ENCODE assay signal across 9 mouse cellular contexts in the genomic region with DNA sequence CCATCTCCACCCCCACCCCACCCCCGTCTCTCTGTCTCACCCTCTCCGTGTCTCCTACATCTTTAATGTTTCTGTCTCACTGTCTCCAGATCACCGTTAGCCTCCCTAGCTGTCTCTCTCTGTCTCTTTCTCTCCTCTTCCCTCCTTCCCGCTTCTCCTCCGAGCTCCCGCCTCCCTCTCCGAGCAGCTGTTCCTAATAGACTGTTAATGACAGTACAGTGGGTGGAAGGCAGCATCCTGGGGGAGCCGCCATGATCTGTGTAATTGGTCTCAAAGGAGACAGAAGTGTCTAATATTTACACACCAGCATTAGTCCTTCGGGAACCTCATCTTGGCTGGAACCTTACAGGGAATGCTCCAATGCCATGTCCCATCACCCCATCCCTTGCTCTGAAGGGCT. TPM values are rescaled to one million over a fixed set of nuclear protein-coding genes. Genes with fewer than 3 reads are reported as not detected.
DNase-seq lines count a peak whose midpoint lies in the region; ATAC-seq and TF ChIP-seq lines count a peak whose summit lies in the region.
"Had no signal": no experiment of that assay in that cellular context is flagged by ENCODE, and none has a peak within 500 bp of the region (broad histone marks: within the 10 kb centered on the region; RNA-seq: fewer than 3 reads in every experiment).

No protein-coding gene starts in this region.

- H3K4me1 ChIP-seq in intestine, embryonic 14.5 days (replicated peaks; ENCODE audit: control insufficient read depth, insufficient read depth, low read length): peaks cover 50% of the 10 kb centered on the region
- H3K4me1 ChIP-seq in intestine, postnatal 0 days (replicated peaks; ENCODE audit: control insufficient read depth, insufficient read depth, low read length): 0 out of 2 replicates have a peak, but pooled peaks cover 6% of the 10 kb centered on the region
- peaks cover 59% of the 10 kb centered on the region for H3K4me1 ChIP-seq in forebrain, embryonic 15.5 days
- peaks cover 78% of the 10 kb centered on the region for H3K4me1 ChIP-seq in midbrain, embryonic 13.5 days (replicated peaks)

- peak overlapping the region; percentile 14; the same call in 1 of the 2 replicates for H3K9ac ChIP-seq in intestine, embryonic 14.5 days (ENCODE audit: low read length)
- H3K9ac ChIP-seq in intestine, postnatal 0 days (ENCODE audit: low read depth, low read length): no peak overlapping the region
- peak overlapping the region; percentile 25; the same call in 1 of the 2 replicates for H3K9ac ChIP-seq in forebrain, embryonic 15.5 days (replicated peaks)
- H3K9ac ChIP-seq in midbrain, embryonic 13.5 days (replicated peaks): peak overlapping the region; percentile 41

- no peaks in the 10 kb centered on the region for H3K36me3 ChIP-seq in intestine, embryonic 14.5 days (ENCODE audit: control insufficient read depth, insufficient read depth, low read length)
- H3K36me3 ChIP-seq in intestine, postnatal 0 days (ENCODE audit: control insufficient read depth, insufficient read depth): 0 out of 2 replicates have a peak, but pooled peaks cover 3% of the 10 kb centered on the region
- H3K36me3 ChIP-seq in forebrain, embryonic 15.5 days: no peaks in the 10 kb centered on the region
- no peaks in the 10 kb centered on the region for H3K36me3 ChIP-seq in midbrain, embryonic 13.5 days

- no peak for ATAC-seq in intestine, embryonic 14.5 days (replicated peaks; ENCODE audit: low FRiP score, low TSS enrichment, low read depth)
- no peak for ATAC-seq in intestine, postnatal 0 days
- 0 out of 2 replicates have a peak, but pooled peaks have one; percentile 20 for ATAC-seq in forebrain, embryonic 15.5 days (replicated peaks)
- no peak for ATAC-seq in midbrain, embryonic 13.5 days

- no peak for DNase-seq in intestine, embryonic 14.5 days (ENCODE audit: low spot score)
- DNase-seq in brain, adult 2 months (ENCODE audit: low read depth, low spot score): peak; percentile 73
- no peak for DNase-seq in frontal cortex, postnatal 36 days (ENCODE audit: low spot score in 2 of 2)
- no peak for DNase-seq in B cell, adult 2 months
- DNase-seq in gastrocnemius, adult 2 months: no peak
- DNase-seq: thymus, adult 18-20 months had no signal

- intact Hi-C loops in gastrocnemius, adult 2 months (cut with DNase I): loop anchor here (5.0 kb wide), 1 partner anchor 308 kb away; no protein-coding TSS in a partner anchor

- H3K4me3 ChIP-seq in intestine, embryonic 14.5 days (ENCODE audit: low read depth, low read length): no peak overlapping the region
- H3K4me3 ChIP-seq in intestine, postnatal 0 days (ENCODE audit: low read depth, low read length): no peak overlapping the region
- H3K4me3 ChIP-seq in forebrain, embryonic 15.5 days: no peak overlapping the region
- no peak overlapping the region for H3K4me3 ChIP-seq in midbrain, embryonic 13.5 days (replicated peaks)
- H3K4me3 ChIP-seq in gastrocnemius, adult 2 months: no peak overlapping the region

- H3K4me2 ChIP-seq in intestine, embryonic 14.5 days (ENCODE audit: low read length): no peak overlapping the region
- no peak overlapping the region for H3K4me2 ChIP-seq in intestine, postnatal 0 days (replicated peaks; ENCODE audit: low read depth)
- H3K4me2 ChIP-seq in forebrain, embryonic 15.5 days (replicated peaks): no peak overlapping the region
- no peak overlapping the region for H3K4me2 ChIP-seq in midbrain, embryonic 13.5 days (replicated peaks)

- no peaks in the 10 kb centered on the region for H3K27me3 ChIP-seq in intestine, embryonic 14.5 days (replicated peaks; ENCODE audit: control insufficient read depth, insufficient read depth, low read length)
- no peaks in the 10 kb centered on the region for H3K27me3 ChIP-seq in intestine, postnatal 0 days (replicated peaks; ENCODE audit: control insufficient read depth, insufficient read depth, low read length)
- no peaks in the 10 kb centered on the region for H3K27me3 ChIP-seq in forebrain, embryonic 15.5 days
- peaks cover 7% of the 10 kb centered on the region for H3K27me3 ChIP-seq in midbrain, embryonic 13.5 days

- 28% methylated on average over 9 of the region's 9 CpGs for WGBS in intestine, embryonic 14.5 days
- 58% methylated on average over 9 of the region's 9 CpGs for WGBS in intestine, postnatal 0 days
- 20% methylated on average over 9 of the region's 9 CpGs for WGBS in forebrain, embryonic 15.5 days
- WGBS in midbrain, embryonic 13.5 days: 28% methylated on average over 9 of the region's 9 CpGs

- no peaks in the 10 kb centered on the region for H3K9me3 ChIP-seq in intestine, embryonic 14.5 days (ENCODE audit: control insufficient read depth, low read length)
- H3K9me3 ChIP-seq in intestine, postnatal 0 days (ENCODE audit: control insufficient read depth): no peaks in the 10 kb centered on the region
- H3K9me3 ChIP-seq in forebrain, embryonic 15.5 days: no peaks in the 10 kb centered on the region
- no peaks in the 10 kb centered on the region for H3K9me3 ChIP-seq in midbrain, embryonic 13.5 days

- TF ChIP-seq CTCF in intestine, postnatal 0 days (IDR thresholded peaks at IDR 0.05; ENCODE audit: low read depth): no peak
- TF ChIP-seq CTCF in gastrocnemius, adult 2 months (IDR thresholded peaks at IDR 0.05): no peak

- H3K27ac ChIP-seq in intestine, embryonic 14.5 days (ENCODE audit: low read depth): peak overlapping the region; percentile 47
- no peak overlapping the region for H3K27ac ChIP-seq in intestine, postnatal 0 days (ENCODE audit: low read depth, low read length)
- peak overlapping the region; percentile 68 for H3K27ac ChIP-seq in forebrain, embryonic 15.5 days (replicated peaks)
- H3K27ac ChIP-seq in midbrain, embryonic 13.5 days: peak overlapping the region; percentile 68
- no peak overlapping the region for H3K27ac ChIP-seq in gastrocnemius, adult 2 months

RNA-seq across cellular contexts. Expression of a gene that starts 56.0 kb away (rescaled TPM):
- 13.3 and 16.7 TPM in 2 replicates for polyA plus RNA-seq in intestine, embryonic 14.5 days (2014; fragmentation: Nextera tagmentation; extraction: Ambion mirVana)
- 6.4 and 7.8 TPM in 2 replicates for polyA plus RNA-seq in intestine, postnatal 0 days (2015; fragmentation: Nextera tagmentation; extraction: Ambion mirVana)
- polyA plus RNA-seq in forebrain, embryonic 15.5 days (2015; fragmentation: Nextera tagmentation; extraction: Ambion mirVana): 31.3 and 32.7 TPM in 2 replicates
- 22.3 and 22.5 TPM in 2 replicates for polyA plus RNA-seq in midbrain, embryonic 13.5 days (2015; fragmentation: Nextera tagmentation; extraction: Ambion mirVana)
- 10 to 100 TPM; 26.5 to 37.3 TPM for total RNA-seq in gastrocnemius, adult 2 months (2021)

Comparison
In these comparisons a context has a peak if more than half of its experiments do, and no peak if none do; other contexts are left out.
1. H3K27ac ChIP-seq: peak in intestine, embryonic 14.5 days (single experiment), forebrain, embryonic 15.5 days (single experiment) and midbrain, embryonic 13.5 days (single experiment); none in intestine, postnatal 0 days (single experiment) and gastrocnemius, adult 2 months (single experiment).